In genomic region chr2:172768756-172769155, GRCm38 (mm10) we compare ENCODE assay signal across 31 mouse cellular contexts.
"Had no signal": no experiment of that assay in that cellular context is flagged by ENCODE, and none has a peak within 500 bp of the region (broad histone marks: within the 10 kb centered on the region; RNA-seq: fewer than 3 reads in every experiment).

No protein-coding gene starts in this region.

- H3K4me1 ChIP-seq: limb, embryonic 13.5 days; limb, embryonic 15.5 days; liver, embryonic 12.5 days; liver, embryonic 13.5 days; liver, embryonic 15.5 days; lung, embryonic 15.5 days; megakaryocyte, embryonic 14.5 days had no signal

- H3K9me3 ChIP-seq: limb, embryonic 10.5 days; limb, embryonic 12.5 days; limb, embryonic 13.5 days; limb, embryonic 15.5 days; liver, embryonic 12.5 days; liver, embryonic 13.5 days; liver, embryonic 15.5 days; lung, embryonic 15.5 days; megakaryocyte, embryonic 14.5 days; midbrain, embryonic 10.5 days; midbrain, embryonic 12.5 days; midbrain, embryonic 13.5 days; midbrain, embryonic 15.5 days had no signal

- H3K9ac ChIP-seq: limb, embryonic 12.5 days; limb, embryonic 13.5 days; limb, embryonic 15.5 days; liver, embryonic 12.5 days; liver, embryonic 13.5 days; liver, embryonic 14.5 days; liver, embryonic 15.5 days; liver, postnatal 0 days; lung, embryonic 14.5 days; lung, embryonic 15.5 days; midbrain, embryonic 12.5 days; midbrain, embryonic 13.5 days; midbrain, embryonic 15.5 days had no signal

- H3K4me3 ChIP-seq: limb, embryonic 10.5 days; limb, embryonic 12.5 days; limb, embryonic 13.5 days; limb, embryonic 15.5 days; liver, embryonic 12.5 days; liver, embryonic 13.5 days; liver, embryonic 15.5 days; lung, embryonic 15.5 days; megakaryocyte, embryonic 14.5 days; midbrain, embryonic 10.5 days; midbrain, embryonic 12.5 days; midbrain, embryonic 13.5 days; midbrain, embryonic 15.5 days; myocyte had no signal

- ATAC-seq: liver, embryonic 12.5 days; liver, postnatal 0 days; lung, postnatal 0 days; midbrain, embryonic 13.5 days; midbrain, embryonic 15.5 days; midbrain, embryonic 16.5 days had no signal

- H3K36me3 ChIP-seq: limb, embryonic 10.5 days; limb, embryonic 12.5 days; limb, embryonic 13.5 days; limb, embryonic 15.5 days; liver, embryonic 12.5 days; liver, embryonic 13.5 days; liver, embryonic 15.5 days; lung, embryonic 15.5 days; midbrain, embryonic 10.5 days; midbrain, embryonic 12.5 days; midbrain, embryonic 13.5 days; midbrain, embryonic 15.5 days had no signal

- H3K27me3 ChIP-seq: limb, embryonic 15.5 days; liver, embryonic 13.5 days; lung, embryonic 15.5 days had no signal

- DNase-seq: left cerebral cortex, postnatal 4 days; liver; liver, embryonic 13.5 days; liver, postnatal 0 days; lung, adult 18-20 months; lung, adult 2 months; lung, embryonic 14.5 days; lung, postnatal 10 days; lung, postnatal 14 days; lung, postnatal 36 days; lung, postnatal 4 days; midbrain, embryonic 14.5 days had no signal

- H3K4me2 ChIP-seq: limb, embryonic 12.5 days; limb, embryonic 13.5 days; limb, embryonic 15.5 days; liver, embryonic 11.5 days; liver, embryonic 12.5 days; liver, embryonic 13.5 days; liver, embryonic 15.5 days; lung, embryonic 14.5 days; lung, embryonic 15.5 days; midbrain, embryonic 11.5 days; midbrain, embryonic 12.5 days; midbrain, embryonic 13.5 days; midbrain, embryonic 15.5 days had no signal

- H3K27ac ChIP-seq: limb, embryonic 10.5 days; limb, embryonic 12.5 days; limb, embryonic 13.5 days; limb, embryonic 15.5 days; liver, embryonic 12.5 days; liver, embryonic 13.5 days; liver, embryonic 14.5 days; liver, embryonic 15.5 days; lung, embryonic 15.5 days; macrophage; midbrain, embryonic 10.5 days; midbrain, embryonic 12.5 days; midbrain, embryonic 13.5 days; midbrain, embryonic 15.5 days had no signal
